ENCODE assay signal across 8 mouse cellular contexts in genomic region chr11:3386941-3387368, GRCm38 (mm10). TPM values are rescaled to one million over a fixed set of nuclear protein-coding genes. Genes with fewer than 3 reads are reported as not detected.
A peak's percentile ranks its signal among the peaks of the same experiment; 100 is the strongest.
DNase-seq lines count a peak whose midpoint lies in the region; ATAC-seq and TF ChIP-seq lines count a peak whose summit lies in the region.

No protein-coding gene starts in this region.

- DNase-seq in R1 (ENCODE audit: low read depth, low spot score): peak; percentile 88
- DNase-seq in cerebellum, postnatal 25 days: peak; percentile 95
- DNase-seq in gastrocnemius, adult 2 months: peak; percentile 88
- DNase-seq in left cerebral cortex, adult 18-20 months (ENCODE audit: low spot score in 2 of 2): peak; percentile 91 to 94
- DNase-seq in lung, postnatal 4 days: peak; percentile 90 to 93
- peak; percentile 85 for DNase-seq in right cerebral cortex, adult 18-20 months
- DNase-seq in urinary bladder, adult 2 months (ENCODE audit: low spot score): peak; percentile 84

- H3K9me3 ChIP-seq in hindbrain, embryonic 16.5 days (ENCODE audit: control insufficient read depth, low read length): no peaks in the 10 kb centered on the region

- peak; percentile 99 for TF ChIP-seq CTCF in gastrocnemius, adult 2 months (IDR thresholded peaks at IDR 0.05)

- no peak overlapping the region for H3K4me3 ChIP-seq in gastrocnemius, adult 2 months
- no peak overlapping the region for H3K4me3 ChIP-seq in hindbrain, embryonic 16.5 days (ENCODE audit: low read length)

- H3K4me1 ChIP-seq in hindbrain, embryonic 16.5 days (ENCODE audit: control insufficient read depth, insufficient read depth, low read depth, low read length): no peaks in the 10 kb centered on the region

- H3K36me3 ChIP-seq in hindbrain, embryonic 16.5 days (ENCODE audit: control insufficient read depth, insufficient read depth, low read length): no peaks in the 10 kb centered on the region; the same call in 1 of the 2 replicates

- no peak overlapping the region for H3K4me2 ChIP-seq in hindbrain, embryonic 16.5 days (ENCODE audit: low read length)

- 30% methylated on average over 4 of the region's 4 CpGs for WGBS in hindbrain, embryonic 16.5 days

- ATAC-seq in hindbrain, embryonic 16.5 days: peak; percentile 86

- peak overlapping the region; percentile 13; the same call in 1 of the 2 replicates for H3K9ac ChIP-seq in hindbrain, embryonic 16.5 days (ENCODE audit: low read depth, low read length)

- intact Hi-C loops in gastrocnemius, adult 2 months (cut with DNase I): loop anchor here (1.0 to 10.0 kb wide), 4 partner anchors 22 to 128 kb away; partner anchors contain the start of genes Limk2 and Selenom

- H3K27ac ChIP-seq in gastrocnemius, adult 2 months: peak overlapping the region; percentile 8; the same call in 1 of the 2 replicates
- no peak overlapping the region for H3K27ac ChIP-seq in hindbrain, embryonic 16.5 days (ENCODE audit: low read depth, low read length)

- H3K27me3 ChIP-seq in hindbrain, embryonic 16.5 days (replicated peaks; ENCODE audit: control insufficient read depth, insufficient read depth, low read length): no peaks in the 10 kb centered on the region

RNA-seq across cellular contexts. Expression of gene Limk2, which starts 22.0 kb away (rescaled TPM):
- total RNA-seq in gastrocnemius, adult 2 months (2021): 10 to 100 TPM; 10.0 to 11.5 TPM
- polyA plus RNA-seq in hindbrain, embryonic 16.5 days (2015; fragmentation: Nextera tagmentation; extraction: Ambion mirVana): 159 and 164 TPM in 2 replicates
- total RNA-seq in left cerebral cortex, adult 18-20 months (2021): 100 to 1,000 TPM in 1 of 2 experiments, 10 to 100 TPM in 1; 98.4 to 114 TPM
- polyA plus RNA-seq in urinary bladder, adult 2 months (2012; rRNA removed): 78.9 and 96.8 TPM in 2 replicates

RNA-seq across cellular contexts. Expression of gene Pik3ip1, which starts 56.8 kb away (rescaled TPM):
- total RNA-seq in gastrocnemius, adult 2 months (2021): 10 to 100 TPM; 17.7 to 21.7 TPM
- polyA plus RNA-seq in hindbrain, embryonic 16.5 days (2015; fragmentation: Nextera tagmentation; extraction: Ambion mirVana): 30.8 and 36.1 TPM in 2 replicates
- total RNA-seq in left cerebral cortex, adult 18-20 months (2021): 10 to 100 TPM; 27.8 to 32.3 TPM
- 37.8 and 51.7 TPM in 2 replicates for polyA plus RNA-seq in urinary bladder, adult 2 months (2012; rRNA removed)

Comparison
In these comparisons a context has a peak if more than half of its experiments do, and no peak if none do; other contexts are left out.
1. RNA of gene Limk2, which starts 22.0 kb away (total RNA-seq): 98.4 to 114 TPM in left cerebral cortex, adult 18-20 months; 10.0 to 11.5 TPM in gastrocnemius, adult 2 months; every median in the first group is over 4 times any median in the second.
2. Peak in every context shown above with its lines, with median percentiles within 50 percentile points of each other: DNase-seq.